Mouse (Mus musculus): ENCODE results near the gene Nol4l. TPM values are rescaled to one million over a fixed set of nuclear protein-coding genes. Genes with fewer than 3 reads are reported as not detected.

Nol4l gene
- total and polyA plus RNA-seq, 2 experiments from 2014 or later, result 28.0 to 58.5 TPM

DNA sequence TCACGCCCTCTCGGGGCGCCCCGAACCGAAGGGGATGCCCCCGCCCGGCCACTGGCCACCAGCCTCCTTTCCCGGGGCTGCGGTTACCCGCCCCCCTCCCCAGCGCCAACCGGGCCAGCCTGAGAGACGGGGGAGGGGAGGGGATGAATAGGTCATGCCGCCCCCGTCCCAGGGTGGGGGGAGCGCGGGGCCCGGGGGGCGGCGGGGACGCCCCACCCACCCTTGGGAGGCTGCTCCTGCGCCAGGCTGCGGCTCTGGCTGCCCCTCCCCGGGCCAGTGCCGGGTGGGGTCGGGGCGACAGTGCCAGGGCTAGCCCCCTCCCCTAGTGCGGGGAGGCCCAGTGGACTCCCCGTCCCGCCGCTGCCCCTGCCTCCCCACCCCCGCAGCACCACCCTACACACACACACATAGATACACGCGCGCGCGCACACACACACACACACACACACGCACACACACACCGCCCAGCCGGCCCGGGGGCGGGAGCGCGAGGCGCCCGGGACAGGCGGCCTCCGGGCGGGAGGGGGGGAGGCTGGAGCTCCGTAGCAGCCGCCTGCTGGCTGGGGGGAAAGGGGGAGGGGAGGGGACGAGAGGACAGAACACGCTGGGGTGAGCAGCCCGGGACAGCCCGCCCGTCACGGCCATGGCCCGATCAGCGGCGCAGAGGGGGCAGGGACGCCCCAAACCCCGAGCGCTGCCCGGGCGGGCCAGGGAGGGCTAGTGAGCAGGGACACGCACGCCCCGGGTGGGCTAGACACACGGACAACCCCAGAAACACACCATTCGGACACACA, 1.0 kb downstream of the Nol4l start:
- no peak for TF ChIP-seq CTCF (IDR thresholded peaks at IDR 0.05; ENCODE audit: low read depth)
- Histone ChIP-seq H3K4me3 (ENCODE audit: low read depth, low read length) (peak overlapping the region; percentile 81), H3K9me3 (ENCODE audit: low read length) (no peaks in the 10 kb centered on the region), H3K4me1 (ENCODE audit: insufficient read depth) (no peaks in the 10 kb centered on the region), H3K27me3 (ENCODE audit: insufficient read depth, low read length) (no peaks in the 10 kb centered on the region), H3K9ac (peak overlapping the region; percentile 83), H3K4me2 (ENCODE audit: low read depth) (peak overlapping the region; percentile 89), H3K36me3 (ENCODE audit: insufficient read depth) (no peaks in the 10 kb centered on the region), H3K27ac (ENCODE audit: low read depth, low read length) (peak overlapping the region; percentile 81)
- ATAC-seq (peak; percentile 45), DNase-seq (peak; percentile 67)
- 4% methylated on average over 33 of the region's 70 CpGs for WGBS

DNA sequence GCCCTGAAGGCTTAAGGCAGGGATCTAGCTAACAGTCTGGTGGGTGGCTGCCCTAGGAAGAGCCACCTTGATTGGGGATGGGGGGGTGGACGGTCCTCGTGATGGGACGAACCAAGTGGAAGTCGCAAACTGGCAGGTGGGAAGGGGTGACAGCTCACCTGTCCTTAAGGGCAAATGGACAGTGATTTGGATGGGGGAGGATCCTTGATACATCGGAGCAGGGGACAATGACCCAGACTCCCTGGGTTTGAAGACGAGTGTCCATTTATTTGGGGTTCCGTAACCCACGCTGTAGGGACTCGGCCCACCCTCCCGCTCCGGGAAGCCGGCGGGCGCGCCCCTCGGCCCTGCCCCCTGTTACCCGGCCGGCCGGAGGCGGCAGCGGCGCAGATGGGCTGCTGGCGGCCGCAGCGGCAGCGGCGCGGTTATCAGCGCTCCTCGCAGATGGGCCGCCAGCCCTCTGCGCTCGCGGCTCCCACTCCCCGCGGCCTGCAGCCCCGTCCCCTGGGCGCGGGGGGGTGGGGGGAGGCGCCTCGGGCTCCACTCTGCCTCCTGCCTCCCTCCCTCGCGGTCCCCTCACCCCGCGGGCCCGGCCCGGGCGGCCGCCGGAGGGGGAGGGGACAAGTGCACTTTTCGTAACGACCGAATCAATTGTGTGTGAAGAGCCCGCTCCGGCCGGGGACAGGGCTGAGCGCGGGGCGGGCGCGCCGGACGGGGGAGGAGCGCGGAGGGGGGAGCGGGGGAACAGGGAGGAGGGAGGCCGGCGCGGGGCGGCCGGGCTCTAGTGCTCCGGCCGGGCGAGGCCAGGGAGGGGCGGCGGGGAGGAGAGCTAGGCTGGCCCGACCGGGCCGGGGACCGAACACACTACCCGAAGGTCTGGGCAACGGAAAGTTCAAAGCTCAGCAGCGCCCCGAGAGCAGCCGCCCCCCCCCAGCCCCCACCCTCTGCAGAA, 1.9 kb downstream of the Nol4l start:
- 5% methylated on average over 55 of the region's 85 CpGs for WGBS
- peak overlapping the region; percentile 83 for H3K9ac ChIP-seq
- peak; percentile 34 for ATAC-seq
- H3K27ac ChIP-seq (ENCODE audit: low read depth, low read length), result peak overlapping the region; percentile 81
- no peaks in the 10 kb centered on the region for H3K27me3 ChIP-seq (ENCODE audit: insufficient read depth, low read length)
- H3K4me3 ChIP-seq (ENCODE audit: low read depth, low read length), result peak overlapping the region; percentile 81
- H3K9me3 ChIP-seq (ENCODE audit: low read length), result no peaks in the 10 kb centered on the region
- DNase-seq, result peak; percentile 63
- H3K4me2 ChIP-seq (ENCODE audit: low read depth), result peak overlapping the region; percentile 89
- no peak for TF ChIP-seq CTCF (IDR thresholded peaks at IDR 0.05; ENCODE audit: low read depth)
- H3K4me1 ChIP-seq (ENCODE audit: insufficient read depth), result no peaks in the 10 kb centered on the region
- no peaks in the 10 kb centered on the region for H3K36me3 ChIP-seq (ENCODE audit: insufficient read depth)

DNA sequence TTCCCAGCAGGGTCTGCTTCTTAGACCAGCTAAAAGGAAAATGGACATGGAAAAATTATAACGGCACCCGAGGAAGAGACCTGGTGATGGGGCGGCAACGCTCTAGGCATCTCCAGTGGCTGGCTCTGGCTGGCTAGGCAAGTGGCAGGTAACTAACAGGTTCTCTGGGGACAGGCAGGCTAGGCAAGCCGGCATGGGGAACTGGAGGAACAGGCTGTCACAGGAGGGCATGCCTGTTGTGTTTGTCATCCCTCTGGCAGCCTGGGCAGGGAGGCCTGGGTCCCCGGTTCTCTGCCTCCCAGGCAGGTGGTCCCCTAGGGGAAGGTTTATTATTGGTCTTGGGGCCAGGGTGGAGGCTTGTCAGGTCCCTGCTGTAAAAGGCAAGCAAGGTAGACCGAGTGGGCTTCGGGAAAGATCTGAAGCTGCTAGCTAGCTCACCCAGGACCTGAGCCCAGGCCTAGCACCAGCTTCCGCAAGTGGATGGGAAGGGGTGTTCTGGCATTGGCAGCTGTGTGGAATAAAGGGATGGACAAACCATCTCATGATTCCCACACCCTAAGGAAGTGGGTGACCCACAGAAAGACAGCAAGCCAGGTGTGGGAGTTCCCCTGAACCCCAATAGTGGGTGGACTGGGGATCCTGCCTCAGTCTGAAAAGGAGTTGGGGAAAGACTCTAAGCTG, 2.8 kb downstream of the Nol4l start:
- 48% methylated on average over 9 of the region's 9 CpGs for WGBS
- TF ChIP-seq CTCF (IDR thresholded peaks at IDR 0.05; ENCODE audit: low read depth), result no peak
- Histone ChIP-seq H3K36me3 (ENCODE audit: insufficient read depth) (no peaks in the 10 kb centered on the region), H3K4me2 (ENCODE audit: low read depth) (peak overlapping the region; percentile 89), H3K9me3 (ENCODE audit: low read length) (no peaks in the 10 kb centered on the region), H3K27ac (ENCODE audit: low read depth, low read length) (0 out of 2 replicates have a peak overlapping the region, but pooled peaks have one; percentile 15), H3K4me3 (ENCODE audit: low read depth, low read length) (peak overlapping the region; percentile 81), H3K9ac (peak overlapping the region; percentile 83; the same call in 1 of the 2 replicates), H3K27me3 (ENCODE audit: insufficient read depth, low read length) (no peaks in the 10 kb centered on the region), H3K4me1 (ENCODE audit: insufficient read depth) (no peaks in the 10 kb centered on the region)
- no peak for DNase-seq
- no peak for ATAC-seq

DNA sequence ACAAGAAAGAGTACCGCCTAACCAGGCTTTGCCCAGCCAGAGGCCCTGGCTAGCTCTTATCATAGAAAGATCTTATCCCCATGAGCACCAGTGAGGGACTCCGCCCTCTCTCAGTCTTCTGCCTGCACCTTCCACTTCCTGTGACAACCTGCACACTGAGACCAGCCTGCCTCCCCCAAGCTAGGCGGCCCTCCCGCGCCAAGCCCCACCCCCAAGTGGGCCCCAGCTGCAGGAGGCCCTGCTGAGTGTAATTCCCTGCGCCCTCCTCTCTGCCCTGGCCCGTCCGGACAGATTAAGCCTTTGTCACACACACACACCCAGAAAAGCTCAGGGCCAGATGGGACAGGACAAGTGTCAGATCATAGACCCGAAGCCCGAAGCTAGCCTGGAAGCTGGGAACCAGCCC, 3.9 kb downstream of the Nol4l start:
- Histone ChIP-seq H3K9ac (no peak overlapping the region), H3K36me3 (ENCODE audit: insufficient read depth) (no peaks in the 10 kb centered on the region), H3K4me1 (ENCODE audit: insufficient read depth) (no peaks in the 10 kb centered on the region), H3K27me3 (ENCODE audit: insufficient read depth, low read length) (no peaks in the 10 kb centered on the region), H3K27ac (ENCODE audit: low read depth, low read length) (no peak overlapping the region), H3K9me3 (ENCODE audit: low read length) (no peaks in the 10 kb centered on the region), H3K4me3 (ENCODE audit: low read depth, low read length) (no peak overlapping the region), H3K4me2 (ENCODE audit: low read depth) (no peak overlapping the region)
- ATAC-seq, result no peak
- no peak for DNase-seq
- 27% methylated on average over 10 of the region's 10 CpGs for WGBS
- no peak for TF ChIP-seq CTCF (IDR thresholded peaks at IDR 0.05; ENCODE audit: low read depth)

DNA sequence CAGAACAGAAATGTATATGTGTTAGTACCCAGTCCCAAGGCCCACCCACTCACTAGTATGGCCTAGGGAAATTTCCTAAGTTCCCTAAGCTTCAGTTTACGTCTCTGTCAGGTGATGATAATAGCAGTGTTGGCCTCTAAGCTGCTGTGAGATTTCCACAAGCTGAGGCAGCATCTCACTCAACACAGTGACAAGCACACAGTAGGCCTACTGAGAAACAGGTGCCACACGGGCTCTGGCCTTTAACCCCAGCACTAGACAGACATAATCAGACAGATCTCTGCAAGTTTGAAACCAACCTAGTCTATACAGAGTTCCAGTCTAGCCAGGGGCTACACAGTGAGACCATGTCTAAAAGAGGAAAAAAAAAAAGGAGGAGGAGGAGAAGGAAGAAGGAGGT, 5.0 kb downstream of the Nol4l start:
- Histone ChIP-seq H3K9ac (no peak overlapping the region), H3K4me1 (ENCODE audit: insufficient read depth) (no peaks in the 10 kb centered on the region), H3K27ac (ENCODE audit: low read depth, low read length) (no peak overlapping the region), H3K9me3 (ENCODE audit: low read length) (no peaks in the 10 kb centered on the region), H3K4me2 (ENCODE audit: low read depth) (no peak overlapping the region), H3K36me3 (ENCODE audit: insufficient read depth) (no peaks in the 10 kb centered on the region), H3K4me3 (ENCODE audit: low read depth, low read length) (no peak overlapping the region), H3K27me3 (ENCODE audit: insufficient read depth, low read length) (no peaks in the 10 kb centered on the region)
- TF ChIP-seq CTCF (IDR thresholded peaks at IDR 0.05; ENCODE audit: low read depth), result no peak
- no peak for DNase-seq
- 83% methylated on average over 2 of the region's 2 CpGs for WGBS
- no peak for ATAC-seq

DNA sequence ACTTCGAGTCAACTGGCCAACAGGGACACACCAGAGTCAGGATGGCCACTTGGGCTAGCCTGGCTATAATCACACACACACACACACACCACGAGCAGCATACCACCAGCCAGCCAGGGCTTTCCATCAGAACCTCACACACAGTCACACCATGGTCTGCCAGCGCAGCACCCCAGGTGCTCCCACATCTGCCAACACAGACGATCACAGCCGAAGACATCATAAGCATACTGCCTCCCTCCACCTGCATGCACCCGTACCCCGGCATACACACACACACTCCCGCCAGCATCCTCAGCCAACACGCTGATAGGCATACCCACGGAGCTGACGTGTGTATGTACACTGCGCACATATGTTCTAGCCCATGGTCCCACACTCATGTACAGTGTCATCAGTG, 6.1 kb downstream of the Nol4l start:
- H3K9me3 ChIP-seq (ENCODE audit: low read length), result no peaks in the 10 kb centered on the region
- no peak overlapping the region for H3K4me3 ChIP-seq (ENCODE audit: low read depth, low read length)
- DNase-seq (no peak), ATAC-seq (no peak)
- no peak overlapping the region for H3K27ac ChIP-seq (ENCODE audit: low read depth, low read length)
- no peak overlapping the region for H3K4me2 ChIP-seq (ENCODE audit: low read depth)
- H3K9ac ChIP-seq, result no peak overlapping the region
- H3K36me3 ChIP-seq (ENCODE audit: insufficient read depth), result no peaks in the 10 kb centered on the region
- H3K27me3 ChIP-seq (ENCODE audit: insufficient read depth, low read length), result no peaks in the 10 kb centered on the region
- no peak for TF ChIP-seq CTCF (IDR thresholded peaks at IDR 0.05; ENCODE audit: low read depth)
- no peaks in the 10 kb centered on the region for H3K4me1 ChIP-seq (ENCODE audit: insufficient read depth)
- 75% methylated on average over 12 of the region's 12 CpGs for WGBS

Data from forebrain, postnatal 0 days (tissue).